Mouse (Mus musculus) heart, adult 2 months (tissue): ENCODE measurements around the gene Pdgfb.

Experiments
- CTCF ChIP-seq: fragments of 200-600 bp; IDR thresholded peaks from 2 replicates; pipeline ENCODE4 v1.8.1; 2022; ENCODE audit warnings: antibody characterized with exemption, mild to moderate bottlenecking, moderate library complexity
- EP300 ChIP-seq: fragments of 200-500 bp; IDR thresholded peaks from 2 replicates; pipeline ENCODE4 v1.6.1; 2011; ENCODE audit warnings: low read depth, low read length, control low read depth; ENCODE audit not compliant: insufficient read depth
- POLR2A ChIP-seq: fragments of 200-500 bp; IDR thresholded peaks from 2 replicates; pipeline ENCODE4 v1.6.1; 2011; ENCODE audit warnings: mild to moderate bottlenecking, low read depth, low read length, control low read depth; ENCODE audit not compliant: insufficient read depth

DNA sequence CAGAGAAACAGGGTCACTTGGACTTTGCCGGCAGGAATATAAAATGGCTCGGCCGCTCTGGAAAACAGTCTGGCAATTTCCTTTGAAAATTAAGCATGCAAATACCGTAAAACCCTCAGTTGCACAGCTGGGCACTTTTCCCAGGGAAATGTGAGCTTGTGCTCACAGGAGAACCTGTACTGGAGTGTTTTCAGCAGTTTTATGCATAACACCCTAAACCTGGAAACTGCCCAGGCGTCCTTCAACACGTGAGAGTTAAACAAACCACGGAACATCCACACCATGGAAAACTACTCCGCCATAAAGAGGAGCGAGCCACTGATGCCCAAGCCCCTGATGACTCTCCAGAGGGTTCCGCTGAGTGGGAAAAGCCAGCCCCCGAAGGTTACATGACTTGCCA, 34.1 kb downstream of the Pdgfb start:
- TF ChIP-seq POLR2A: no peak
- no peak for TF ChIP-seq CTCF
- no peak for TF ChIP-seq EP300
